In genomic region chr3:109027515-109027987, GRCm38 (mm10) we compare ENCODE assay signal across 8 mouse cellular contexts. TPM values are rescaled to one million over a fixed set of nuclear protein-coding genes. Genes with fewer than 3 reads are reported as not detected.
DNase-seq lines count a peak whose midpoint lies in the region; ATAC-seq and TF ChIP-seq lines count a peak whose summit lies in the region.

Gene Fam102b (minus strand): TSS chr3:109027607.

- WGBS in lung, postnatal 0 days, result 0% methylated on average over 11 of the region's 54 CpGs

- peak within 1 kb of the TSS; percentile 84 for H3K4me3 ChIP-seq in lung, postnatal 0 days (ENCODE audit: low read depth, low read length)

- peak; percentile 87 for ATAC-seq in lung, postnatal 0 days

- H3K27me3 ChIP-seq in lung, postnatal 0 days (replicated peaks; ENCODE audit: insufficient read depth, low read length), result no peaks in the 10 kb centered on the region

- peak within 1 kb of the TSS; percentile 84 for H3K27ac ChIP-seq in lung, postnatal 0 days (ENCODE audit: low read length)

- peak within 1 kb of the TSS; percentile 78 for H3K9ac ChIP-seq in lung, postnatal 0 days (replicated peaks; ENCODE audit: low read depth)

- no peaks in the 10 kb centered on the region for H3K4me1 ChIP-seq in lung, postnatal 0 days (ENCODE audit: insufficient read depth, low read depth, low read length)

- peak; percentile 80 for TF ChIP-seq CTCF in lung, postnatal 0 days (IDR thresholded peaks at IDR 0.05)

- H3K9me3 ChIP-seq in lung, postnatal 0 days (ENCODE audit: low read length), result no peaks in the 10 kb centered on the region

- peak within 1 kb of the TSS; percentile 94 for H3K4me2 ChIP-seq in lung, postnatal 0 days (replicated peaks; ENCODE audit: low read depth, low read length)

- no peak for TF ChIP-seq EP300 in lung, postnatal 0 days (IDR thresholded peaks at IDR 0.05)

- no peaks in the 10 kb centered on the region for H3K36me3 ChIP-seq in lung, postnatal 0 days (ENCODE audit: insufficient read depth, low read length)

- DNase-seq in Muller cell, postnatal 12 days (ENCODE audit: inconsistent ontology term), result peak; percentile 88
- peak; percentile 82 for DNase-seq in cerebellum, adult 8-10 months
- peak; percentile 77 for DNase-seq in forelimb bud, embryonic 11.5 days (ENCODE audit: low read depth, low spot score)
- peak; percentile 94 for DNase-seq in heart, postnatal 4 days
- peak; percentile 89 to 95 for DNase-seq in layer of hippocampus, postnatal 10 days (ENCODE audit: low spot score in 2 of 2)
- DNase-seq in lung, postnatal 0 days (ENCODE audit: low spot score), result peak; percentile 95
- peak; percentile 81 for DNase-seq in ovary, postnatal 10 days (ENCODE audit: low spot score)
- peak; percentile 95 for DNase-seq in thymus, postnatal 0 days (ENCODE audit: low spot score)

RNA-seq across cellular contexts. Expression of gene Fam102b, which starts in this region (rescaled TPM):
- total RNA-seq in heart, postnatal 4 days (2021), result 10 to 100 TPM; 21.2 to 22.9 TPM
- 10 to 100 TPM; 55.8 to 57.1 TPM for total RNA-seq in layer of hippocampus, postnatal 10 days (2021)
- 13.2 and 13.7 TPM in 2 replicates for polyA plus RNA-seq in lung, postnatal 0 days (2015; fragmentation: Nextera tagmentation; extraction: Ambion mirVana)
- 8.1 and 9.5 TPM in 2 replicates for polyA plus RNA-seq in thymus, postnatal 0 days (2015; fragmentation: Nextera tagmentation; extraction: Ambion mirVana)

Comparison
In these comparisons a context has a peak if more than half of its experiments do, and no peak if none do; other contexts are left out.
1. Peak in every context shown above with its lines: DNase-seq, ATAC-seq, H3K4me3 ChIP-seq and H3K27ac ChIP-seq.